Mouse (Mus musculus) G1E (cell line): Measurements from ENCODE around the gene Fam189b. TPM values are rescaled to one million over a fixed set of nuclear protein-coding genes. Genes with fewer than 3 reads are reported as not detected.

Experiments used
- ATAC-seq: 2 replicates; pipeline ENCODE4 v1.8.0; 2016; ENCODE audit warnings: mild to moderate bottlenecking; ENCODE audit not compliant: insufficient number of reproducible peaks, poor library complexity, low FRiP score, severe bottlenecking; ENCODE audit errors: extremely low read depth
- DNase-seq: peaks from one replicate; pipeline ENCODE4 v3.0.0; 2012; ENCODE audit warnings: low spot score
- H3K27me3 ChIP-seq: 2 replicates; pipeline ENCODE4 v1.6.1; 2012; ENCODE audit warnings: mild to moderate bottlenecking, low read length, inconsistent platforms; ENCODE audit not compliant: insufficient read depth
- H3K36me3 ChIP-seq: replicated peaks from 2 replicates; pipeline ENCODE3; 2012; ENCODE audit warnings: mild to moderate bottlenecking, inconsistent platforms
- H3K4me1 ChIP-seq: 2 replicates; pipeline ENCODE4 v1.6.1; 2012; ENCODE audit warnings: low read depth, low read length, inconsistent platforms, mixed read lengths; ENCODE audit not compliant: insufficient read depth
- H3K4me3 ChIP-seq: 2 replicates; pipeline ENCODE4 v1.5.1; 2012; ENCODE audit warnings: low read depth, mild to moderate bottlenecking, inconsistent platforms, low read length, moderate library complexity, mixed read lengths
- H3K9me3 ChIP-seq: replicated peaks from 2 replicates; pipeline ENCODE4 v1.6.1; 2012; ENCODE audit warnings: inconsistent platforms
- CTCF ChIP-seq: IDR thresholded peaks from 2 replicates; pipeline ENCODE4 v1.5.1; 2012; ENCODE audit warnings: low read depth, low read length, inconsistent platforms, mixed read lengths
- GATA1 ChIP-seq: IDR thresholded peaks from 2 replicates; pipeline ENCODE4 v1.6.1; 2012; ENCODE audit warnings: borderline replicate concordance, low read length, inconsistent platforms, mixed read lengths
- GATA2 ChIP-seq: IDR thresholded peaks from 2 replicates; pipeline ENCODE4 v1.6.1; 2012; ENCODE audit warnings: low read depth, low read length, inconsistent platforms, borderline replicate concordance
- POLR2AphosphoS5 ChIP-seq: IDR thresholded peaks from 2 replicates; pipeline ENCODE4 v1.6.1; 2012; ENCODE audit warnings: low read depth, low read length, inconsistent platforms; ENCODE audit not compliant: insufficient replicate concordance
- TAL1 ChIP-seq: conservative IDR thresholded peaks from 2 replicates; pipeline ENCODE4 v1.6.1; 2012; ENCODE audit warnings: low read depth, low read length, inconsistent platforms, mixed read lengths
- polyA plus RNA-seq: library from polyadenylated mRNA; stranded (reverse); fragments of >175 nt; gene quantifications from 2 replicates; pipeline ENCODE4 v1.2.3, GENCODE M21; 2012
- total RNA-seq, 2 experiments: library from RNA; stranded (forward) in 1 of 2; stranded (reverse) in 1 of 2; fragments of 200-1000 nt in 1 of 2; fragments of >200 nt in 1 of 2; fragmentation: Nextera tagmentation in 1 of 2; gene quantifications; 2 replicates each; pipeline ENCODE4 v1.2.3; 2014 to 2017

Fam189b gene
- total RNA-seq (2014; fragmentation: Nextera tagmentation): 2.2 and 3.5 TPM in 2 replicates
- total RNA-seq (2017): 1.1 TPM in 2 replicates
- polyA plus RNA-seq: 11.9 and 14.8 TPM in 2 replicates

GRCm38 (mm10) chr3:89183058-89183958, at the start of gene Fam189b:
Gene Fam189b, plus strand, starts transcription at chr3:89183143.
- peak; percentile 41; the same call in 1 of the 2 replicates for ATAC-seq
- no peak for DNase-seq
- peak within 1 kb of the TSS; percentile 47; the same call in 1 of the 2 replicates for H3K4me3 ChIP-seq
- H3K4me1 ChIP-seq: peaks cover 60% of the 10 kb centered on the region
- peaks cover 91% of the 10 kb centered on the region for H3K36me3 ChIP-seq
- H3K27me3 ChIP-seq: no peaks in the 10 kb centered on the region
- no peaks in the 10 kb centered on the region for H3K9me3 ChIP-seq
- TF ChIP-seq CTCF (no peak), GATA2 (no peak), TAL1 (no peak), POLR2AphosphoS5 (no peak), GATA1 (no peak)

- TF ChIP-seq GATA1 (no peak), POLR2AphosphoS5 (no peak), GATA2 (no peak), CTCF (no peak), TAL1 (no peak)
- Histone ChIP-seq H3K4me3 (peak overlapping the region; percentile 70; the same call in 1 of the 2 replicates), H3K36me3 (peaks cover 14% of the 10 kb centered on the region), H3K4me1 (peaks cover 90% of the 10 kb centered on the region), H3K27me3 (no peaks in the 10 kb centered on the region), H3K9me3 (no peaks in the 10 kb centered on the region)
- no peak for DNase-seq
- no peak for ATAC-seq
Observed at GRCm38 (mm10) chr3:89133752-89134151, 49.2 kb upstream of the Fam189b start.

GRCm38 (mm10) chr3:89135958-89136357, 47.0 kb upstream of the Fam189b start, which contains the start of gene Pklr:
Gene Pklr, plus strand, starts transcription at chr3:89136142.
- TF ChIP-seq GATA2 (no peak), TAL1 (peak; percentile 61)
- ATAC-seq (0 out of 2 replicates have a peak, but pooled peaks have one; percentile 30), DNase-seq (peak; percentile 58)
- no peaks in the 10 kb centered on the region for H3K27me3 ChIP-seq
- peaks cover 33% of the 10 kb centered on the region for H3K36me3 ChIP-seq
- peaks cover 90% of the 10 kb centered on the region for H3K4me1 ChIP-seq
- no peaks in the 10 kb centered on the region for H3K9me3 ChIP-seq
- peak within 1 kb of the TSS; percentile 81 for H3K4me3 ChIP-seq

- peaks cover 37% of the 10 kb centered on the region for H3K36me3 ChIP-seq
- H3K9me3 ChIP-seq: no peaks in the 10 kb centered on the region
- peaks cover 92% of the 10 kb centered on the region for H3K4me1 ChIP-seq
- DNase-seq: peak; percentile 75
- 0 out of 2 replicates have a peak, but pooled peaks have one; percentile 23 for ATAC-seq
- peak; percentile 42; the same call in 1 of the 2 replicates for TF ChIP-seq CTCF
- TF ChIP-seq GATA1: no peak
- peak overlapping the region; percentile 81 for H3K4me3 ChIP-seq
- no peaks in the 10 kb centered on the region for H3K27me3 ChIP-seq
Observed at GRCm38 (mm10) chr3:89136365-89136764, 46.6 kb upstream of the Fam189b start.

GRCm38 (mm10) chr3:89144821-89145220, 38.1 kb upstream of the Fam189b start:
- H3K27me3 ChIP-seq: no peaks in the 10 kb centered on the region; the same call in 1 of the 2 replicates
- H3K4me1 ChIP-seq: peaks cover 80% of the 10 kb centered on the region
- peaks cover 78% of the 10 kb centered on the region for H3K36me3 ChIP-seq
- H3K4me3 ChIP-seq: no peak overlapping the region
- DNase-seq (no peak), ATAC-seq (no peak)
- no peak for TF ChIP-seq GATA1
- no peaks in the 10 kb centered on the region for H3K9me3 ChIP-seq

GRCm38 (mm10) chr3:89145566-89145965, 37.4 kb upstream of the Fam189b start:
- no peak for TF ChIP-seq CTCF
- TF ChIP-seq GATA2: no peak
- Histone ChIP-seq H3K27me3 (peaks cover 6% of the 10 kb centered on the region), H3K4me3 (no peak overlapping the region), H3K36me3 (peaks cover 71% of the 10 kb centered on the region), H3K4me1 (peaks cover 75% of the 10 kb centered on the region), H3K9me3 (no peaks in the 10 kb centered on the region)
- ATAC-seq (no peak), DNase-seq (no peak)
